Mouse (Mus musculus) retina, adult 2 months (tissue): ENCODE results near the gene Styxl1.
A peak's percentile ranks its signal among the peaks of the same experiment; 100 is the strongest.

Experiments used
- DNase-seq: peaks from one replicate; pipeline ENCODE4 v3.0.0-alpha.2; 2012; ENCODE audit warnings: low read depth, low spot score

The Styxl1 gene

DNA sequence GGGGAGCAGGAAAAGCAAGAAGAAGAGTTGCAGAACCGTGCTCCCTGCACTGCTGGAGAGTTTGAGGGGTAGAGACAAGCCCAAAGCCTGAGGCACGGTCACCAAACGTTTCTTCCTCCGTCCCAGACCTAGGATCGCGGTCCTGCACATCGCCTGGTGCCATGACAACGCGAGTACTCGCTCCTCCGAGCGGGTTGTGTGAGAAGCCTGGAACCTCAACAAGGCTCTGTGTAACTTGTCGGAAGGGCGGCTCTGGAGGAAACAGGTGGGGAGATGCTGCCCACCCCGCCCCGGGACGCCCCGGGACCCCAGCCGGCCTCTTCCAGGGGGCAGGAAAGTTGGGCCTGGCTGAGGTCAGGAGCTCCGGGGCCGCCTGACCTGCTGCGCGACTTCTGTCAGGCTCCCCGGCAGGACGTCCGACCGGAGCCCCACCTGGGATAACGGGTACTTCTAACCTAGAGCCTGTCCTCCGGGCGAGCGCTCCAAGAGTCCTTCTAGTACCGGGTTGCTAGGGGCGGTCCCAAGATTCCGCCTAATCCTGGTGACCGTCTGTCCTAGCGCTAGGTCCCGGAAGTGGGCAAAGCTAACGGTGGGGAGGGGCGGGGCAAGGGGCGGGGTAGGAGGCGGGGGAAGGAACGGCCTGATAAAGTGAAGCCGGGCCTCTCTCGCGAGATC is at the start of gene Styxl1:
Gene Styxl1 (minus strand): TSS at position 590 of the 675 bp plus-strand sequence.
- DNase-seq, result no peak

DNA sequence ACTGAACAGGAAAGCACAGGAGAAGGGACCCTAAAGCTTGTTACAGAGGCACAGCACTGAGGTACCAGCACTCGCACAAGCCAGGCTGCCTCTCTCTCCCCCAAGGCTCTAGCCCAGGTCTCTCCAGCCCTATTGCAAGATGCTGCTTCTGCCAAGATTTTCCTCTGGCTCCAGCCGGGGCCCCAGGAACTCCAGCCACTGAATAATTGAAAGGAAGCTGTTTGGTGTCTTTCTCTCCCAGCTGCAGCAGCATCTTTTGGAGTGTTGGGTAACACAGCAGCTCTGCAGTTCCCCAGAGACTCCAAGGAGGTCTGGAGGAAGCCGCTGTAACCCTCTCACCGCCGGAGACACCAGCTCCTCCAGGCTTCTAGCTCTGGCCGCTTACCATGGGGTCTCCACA is 48.0 kb upstream of the Styxl1 start:
- no peak for DNase-seq

DNA sequence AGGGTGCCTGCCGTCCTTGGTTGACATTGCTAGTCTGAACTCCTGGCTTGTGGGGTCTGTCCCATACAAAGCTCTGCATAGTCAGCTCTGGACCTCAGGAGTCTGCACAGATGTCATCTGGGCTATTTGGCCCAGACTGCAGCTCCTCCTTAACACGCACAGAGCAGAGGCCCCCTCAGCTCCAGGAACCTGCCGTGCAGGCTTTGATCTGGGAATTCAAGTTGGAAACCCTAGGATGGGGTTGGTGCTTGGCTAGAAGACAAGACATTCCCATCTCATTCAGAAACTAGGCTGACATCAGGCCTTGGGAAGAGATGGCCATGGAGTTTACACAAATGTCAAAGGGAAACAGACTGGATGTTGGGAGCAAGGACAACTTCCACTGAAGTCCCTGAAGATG is 46.3 kb upstream of the Styxl1 start:
- DNase-seq, result no peak

DNA sequence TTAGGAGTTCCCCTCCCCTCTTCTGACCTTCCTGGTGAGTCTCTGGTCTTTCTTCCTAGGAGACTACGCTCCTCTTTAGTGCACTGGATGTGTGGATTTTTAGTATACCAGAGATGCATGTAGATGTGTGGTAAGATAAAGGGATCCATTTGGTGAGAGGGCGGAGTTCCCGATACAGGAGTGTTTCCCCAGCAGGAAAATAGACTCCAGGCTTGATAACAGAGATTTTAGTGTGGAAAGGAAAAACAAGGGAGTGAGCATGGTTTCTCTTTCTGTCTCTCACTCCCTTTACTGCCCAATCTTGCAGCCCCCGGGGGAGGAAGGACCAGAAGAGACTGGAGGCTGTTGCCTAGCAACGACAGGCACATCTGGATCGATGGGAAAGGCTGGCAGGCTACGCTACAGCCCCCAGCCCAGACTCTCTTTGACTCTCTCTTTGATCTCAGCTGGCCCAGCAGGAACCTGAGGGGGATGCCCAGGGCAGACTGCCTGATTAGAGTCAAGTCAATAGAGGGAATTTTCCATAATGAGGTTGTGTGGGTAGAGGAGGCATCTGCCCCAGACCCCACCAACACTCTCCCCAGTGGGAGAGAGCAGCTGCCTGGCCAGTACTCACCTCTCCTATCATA is 44.2 kb upstream of the Styxl1 start:
- no peak for DNase-seq

DNA sequence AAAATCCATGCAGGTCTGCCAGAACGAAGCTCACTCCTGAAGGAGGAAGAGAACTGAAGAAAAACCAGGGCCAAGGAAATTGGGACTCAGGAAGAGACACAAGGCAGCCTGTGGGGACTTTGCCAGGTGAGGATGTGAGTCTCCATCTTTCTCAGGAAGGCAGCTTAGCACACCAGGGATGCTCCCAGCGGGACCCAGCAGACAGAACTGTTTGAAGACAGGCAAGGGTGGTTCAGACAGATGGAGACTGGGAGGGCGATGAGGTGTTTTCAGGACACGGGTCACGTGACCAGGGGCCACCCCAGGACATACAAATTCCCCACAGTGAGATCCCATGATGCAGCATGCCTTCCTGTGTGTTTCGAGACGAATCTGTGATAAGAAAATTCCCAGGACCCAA is 40.3 kb upstream of the Styxl1 start:
- no peak for DNase-seq

DNA sequence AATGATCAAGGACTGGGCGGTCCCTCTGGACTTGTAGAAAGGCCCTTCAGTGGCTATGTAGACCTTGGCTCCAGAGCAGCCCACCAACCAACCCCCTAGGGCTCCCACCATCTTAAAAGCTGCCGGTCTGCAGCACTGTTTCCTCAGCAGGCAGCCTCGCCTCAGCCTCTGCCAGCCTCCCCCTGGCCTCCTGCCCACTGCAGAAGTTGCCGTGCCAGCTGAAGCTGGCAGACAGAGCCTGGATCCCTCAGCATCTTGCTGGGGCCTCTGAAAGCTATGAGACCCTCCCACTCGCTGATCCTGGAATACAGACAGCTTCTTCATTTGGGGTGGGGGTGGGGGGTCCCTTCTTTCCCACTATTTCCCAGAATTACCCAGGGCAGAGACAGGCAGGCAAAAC is 34.8 kb upstream of the Styxl1 start:
- no peak for DNase-seq

DNA sequence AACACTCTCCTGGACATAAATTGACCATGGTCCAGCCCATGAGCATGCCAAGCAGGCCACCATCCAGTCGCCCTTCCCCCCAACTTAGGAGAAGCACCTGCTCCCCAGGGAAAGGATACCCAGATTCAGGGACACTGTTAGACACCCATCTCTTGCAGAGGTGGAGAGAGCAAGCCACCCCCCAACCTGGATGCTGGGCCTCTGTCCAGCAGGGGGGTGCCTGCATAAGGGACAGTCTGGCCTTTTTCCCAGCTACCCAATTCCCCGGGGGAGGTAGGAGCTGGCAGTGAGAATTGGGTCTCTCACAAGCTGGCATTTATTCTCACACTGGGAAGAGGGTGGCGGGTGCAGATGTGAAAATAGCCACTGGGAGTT is 29.1 kb upstream of the Styxl1 start:
- no peak for DNase-seq

DNA sequence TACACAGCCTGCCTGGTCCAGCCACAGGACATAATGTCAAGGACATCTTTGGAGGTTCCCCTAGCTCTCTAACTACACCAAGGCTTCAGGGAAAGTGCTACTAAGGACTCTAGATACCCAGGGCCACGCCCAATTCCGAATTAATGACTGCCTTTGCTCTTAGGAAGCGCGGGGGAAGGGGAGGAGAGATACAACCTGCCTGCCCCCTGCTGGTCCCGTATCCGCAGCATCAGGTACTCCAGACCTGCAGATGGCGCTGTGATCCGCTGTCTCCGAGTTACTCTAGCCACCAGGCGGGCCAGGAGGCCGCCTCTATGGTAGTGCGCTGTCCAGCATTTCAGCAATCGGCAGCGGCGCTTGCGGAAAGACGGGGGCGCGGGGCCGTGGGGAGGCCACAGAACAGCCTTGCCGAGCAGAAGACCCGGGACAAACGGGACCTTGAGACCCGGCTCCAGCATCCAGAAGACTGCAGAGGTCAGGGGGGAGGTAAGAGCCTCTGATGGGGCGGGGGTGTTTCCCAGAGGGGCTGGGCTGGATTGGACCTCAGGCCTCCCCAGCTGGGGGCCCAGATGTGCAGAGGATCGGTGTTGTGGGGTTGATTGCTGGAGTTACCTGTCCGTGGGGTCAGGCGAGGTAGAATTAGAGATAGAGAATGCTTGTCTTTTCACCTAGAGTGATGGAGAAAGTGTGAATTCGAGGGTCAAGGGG is 28.5 kb upstream of the Styxl1 start, which contains the start of gene Srrm3:
Gene Srrm3 (plus strand): TSS at position 336 of the 708 bp plus-strand sequence.
- peak; percentile 92 for DNase-seq

DNA sequence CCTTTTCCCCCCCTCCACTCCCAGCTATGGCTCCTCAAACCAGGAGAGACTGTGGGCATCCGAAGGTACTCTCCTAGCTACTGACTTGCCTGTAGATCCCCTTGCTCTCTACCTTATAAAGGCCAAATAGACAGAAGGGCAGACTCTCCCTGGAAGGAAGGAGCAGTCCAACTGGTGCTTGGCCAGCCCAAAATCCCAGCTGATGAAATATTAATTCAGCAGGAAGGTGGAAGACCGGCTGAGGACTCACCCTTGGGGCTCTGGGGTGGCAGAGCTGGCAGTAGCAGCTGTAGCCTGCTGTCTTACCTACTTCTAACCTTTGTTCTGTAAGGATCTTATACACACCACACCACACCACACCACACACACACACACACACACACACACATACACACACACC is 26.6 kb upstream of the Styxl1 start:
- DNase-seq, result no peak

DNA sequence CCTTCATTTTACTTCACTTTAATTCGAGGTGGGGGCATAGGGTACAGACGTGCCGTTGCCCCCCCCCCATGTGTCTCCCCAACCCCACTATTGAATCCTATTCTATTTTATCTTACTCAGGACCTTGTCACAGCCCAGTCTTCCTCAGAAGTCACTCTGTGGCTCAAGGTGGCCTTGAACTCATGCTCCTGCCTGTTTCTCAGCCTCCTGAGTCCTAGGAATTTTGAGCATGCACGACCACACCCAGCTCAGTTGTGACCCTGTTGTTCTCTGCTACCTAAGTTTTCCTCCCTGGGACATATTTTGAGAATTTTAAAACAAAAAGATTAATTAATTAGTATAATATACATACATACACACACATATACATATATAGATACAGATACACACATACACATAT is 25.5 kb upstream of the Styxl1 start:
- DNase-seq, result no peak

DNA sequence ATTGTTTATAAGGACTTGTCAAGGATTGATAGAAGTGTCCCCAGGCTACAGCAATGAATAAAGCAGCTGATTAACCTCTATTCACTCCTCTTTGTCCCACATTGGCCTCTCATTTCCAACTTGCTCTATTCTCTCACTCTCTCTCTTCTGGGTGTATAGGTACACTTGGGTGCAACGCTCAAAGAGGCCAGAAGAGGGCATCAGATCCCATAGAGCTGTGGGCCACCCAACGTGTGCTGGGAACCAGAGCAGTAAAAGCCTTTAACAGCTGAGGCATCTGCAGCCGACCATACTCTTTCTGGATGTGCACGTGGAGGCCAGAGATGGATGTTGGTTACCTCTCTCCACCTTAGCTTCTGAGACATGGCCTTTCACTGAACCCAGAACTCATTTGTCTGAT is 24.9 kb upstream of the Styxl1 start:
- no peak for DNase-seq

DNA sequence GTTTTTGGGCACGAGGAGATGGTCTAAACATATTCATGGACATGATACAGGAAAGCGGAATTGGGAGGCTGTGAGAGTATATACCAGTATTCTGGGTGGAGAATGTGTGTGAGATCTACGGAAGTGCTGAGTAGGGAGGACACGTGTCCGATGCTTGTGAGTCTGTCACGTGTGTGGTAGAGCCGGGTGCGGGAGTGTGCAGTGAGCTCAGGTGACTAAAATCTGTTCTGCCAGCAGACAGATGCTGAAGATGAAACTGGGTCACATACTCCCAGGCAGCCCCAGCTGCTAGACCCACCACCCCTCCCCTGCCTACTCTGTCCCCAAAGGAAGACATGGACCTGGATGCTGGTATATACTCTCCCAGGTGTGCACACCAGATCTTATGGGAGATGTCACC is 24.5 kb upstream of the Styxl1 start:
- no peak for DNase-seq

DNA sequence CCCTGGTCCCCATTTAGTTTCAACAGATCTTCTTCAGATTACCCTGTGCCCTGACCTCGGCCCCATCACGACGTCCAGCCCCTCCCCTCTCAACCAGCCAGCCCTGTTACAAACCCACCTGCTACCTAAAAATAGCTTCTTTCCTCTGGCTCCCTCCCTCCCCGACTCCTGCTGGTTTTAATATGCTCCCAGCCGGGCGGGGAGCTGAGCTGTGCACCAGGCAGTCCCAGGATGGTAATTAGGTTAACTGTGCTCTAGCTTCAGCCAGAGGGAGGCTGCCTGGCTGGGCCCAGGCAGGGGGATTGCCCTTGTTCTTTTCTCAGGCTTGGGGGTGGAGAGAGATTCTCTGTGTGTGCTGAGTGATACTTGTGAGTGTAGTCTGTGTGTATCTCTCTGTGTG is 22.7 kb upstream of the Styxl1 start:
- no peak for DNase-seq

DNA sequence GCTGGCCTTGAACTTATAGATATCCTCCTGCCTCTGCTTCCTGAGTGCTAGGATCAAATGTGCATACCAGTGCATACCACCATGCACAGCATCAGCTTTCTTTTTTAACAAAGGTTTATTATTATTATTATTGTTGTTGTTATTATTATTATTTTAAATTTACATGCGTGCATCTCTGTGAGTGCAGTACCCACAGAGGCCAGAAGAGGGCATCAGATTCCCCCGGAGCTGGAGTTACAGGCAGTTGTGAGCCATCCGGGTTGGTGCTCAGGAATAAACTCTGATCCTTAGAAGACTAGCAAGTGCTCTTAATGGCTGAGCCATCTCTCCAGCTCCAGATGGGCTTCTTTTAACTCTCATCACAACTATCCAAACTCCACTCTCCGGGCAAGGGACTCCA is 21.6 kb upstream of the Styxl1 start:
- DNase-seq, result no peak

DNA sequence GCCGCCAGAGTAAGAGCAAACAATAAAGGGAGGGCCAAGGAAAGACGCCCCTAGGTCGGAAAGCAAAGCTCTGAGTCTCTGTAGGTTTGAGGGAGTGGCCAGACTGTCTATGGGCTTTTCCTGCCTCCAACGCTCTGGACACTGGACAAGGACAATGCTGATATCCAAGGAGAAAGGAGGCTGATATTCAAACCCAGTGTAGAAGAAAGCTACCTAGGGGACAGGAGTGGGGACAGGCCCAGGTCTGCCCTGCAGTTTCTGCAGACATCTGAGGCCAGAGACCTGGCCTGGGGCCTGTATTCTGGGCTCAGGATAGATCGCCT is 16.6 kb upstream of the Styxl1 start:
- DNase-seq, result no peak

DNA sequence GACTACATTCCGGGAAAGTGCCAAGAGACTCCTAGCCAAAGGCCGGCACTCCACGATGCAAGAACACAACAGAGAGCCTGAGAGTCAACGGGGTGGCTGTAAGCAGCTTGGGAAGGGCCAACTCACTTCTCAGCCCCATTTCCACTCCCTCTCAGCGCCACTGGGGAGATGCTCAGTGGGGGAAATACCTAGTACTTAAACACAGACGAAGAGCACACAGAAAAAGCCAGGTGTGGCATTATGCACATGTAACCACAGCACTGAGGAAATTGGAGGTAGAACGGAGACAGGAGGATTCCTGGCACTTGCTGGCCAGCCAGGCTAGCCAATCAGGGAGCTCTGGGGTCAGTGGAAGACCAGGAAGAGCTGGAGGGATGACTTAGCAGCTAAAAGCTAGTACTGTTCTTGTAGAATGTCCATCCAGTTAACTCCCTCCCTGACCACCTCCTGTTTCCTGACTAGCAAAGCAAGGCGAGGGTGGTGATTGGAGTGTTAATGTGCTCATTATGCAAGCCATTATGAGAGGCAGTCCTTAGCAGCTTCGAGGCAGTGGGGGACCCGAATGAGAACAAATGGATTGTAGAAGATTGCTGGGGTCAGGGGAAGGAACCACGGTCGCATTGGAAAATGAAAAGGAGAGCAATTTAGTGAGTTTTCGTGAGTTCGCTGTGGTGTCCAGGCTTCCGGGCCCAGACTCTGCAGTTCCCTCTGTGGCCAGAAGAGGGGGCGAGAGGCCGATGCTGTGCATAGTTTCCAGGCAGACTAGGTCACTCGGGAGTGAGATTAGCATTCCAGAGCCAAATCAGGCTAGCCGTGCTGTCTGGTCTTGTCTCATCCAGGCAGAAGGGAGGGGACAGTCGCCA is 16.0 kb upstream of the Styxl1 start:
- DNase-seq, result peak; percentile 83

DNA sequence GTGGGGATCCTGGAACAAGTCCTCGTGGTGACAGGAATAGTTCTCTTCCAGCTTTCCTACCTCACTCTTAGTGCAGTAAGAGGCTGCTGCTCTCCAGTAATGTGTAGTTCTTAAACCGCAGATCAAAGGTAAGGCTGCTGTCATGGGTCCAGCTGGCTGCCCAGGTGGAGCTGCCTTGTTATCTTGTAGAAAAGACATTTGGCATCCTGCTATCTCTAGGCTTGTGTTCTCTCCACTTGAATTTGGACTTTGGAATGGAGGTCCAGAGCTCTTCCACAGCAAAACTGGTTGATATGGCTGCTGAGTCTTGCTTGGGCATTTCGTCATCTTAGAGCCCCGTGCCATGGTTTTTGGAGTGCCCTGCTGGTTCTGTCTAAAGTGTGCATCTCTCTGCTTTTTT is 4.7 kb upstream of the Styxl1 start:
- DNase-seq, result no peak

DNA sequence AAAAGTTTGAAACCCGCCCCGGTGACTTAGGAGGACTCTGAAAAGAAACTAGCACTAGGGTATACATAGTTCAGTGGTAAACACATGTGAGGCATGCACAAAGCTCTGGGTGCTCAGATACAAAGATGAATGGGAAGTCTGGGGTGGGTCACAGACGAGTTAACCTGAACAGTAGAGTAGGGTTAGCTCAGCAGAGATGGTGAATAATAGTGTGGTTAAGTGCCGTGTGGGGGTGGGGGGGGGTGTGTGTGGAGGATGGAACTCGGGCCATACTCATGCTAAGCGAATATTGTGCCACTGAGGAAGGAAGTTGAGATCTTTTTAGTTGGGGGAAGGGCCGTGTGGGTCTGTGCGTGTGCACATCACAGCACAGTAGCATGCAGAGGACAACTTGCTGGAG is 2.1 kb upstream of the Styxl1 start:
- no peak for DNase-seq

DNA sequence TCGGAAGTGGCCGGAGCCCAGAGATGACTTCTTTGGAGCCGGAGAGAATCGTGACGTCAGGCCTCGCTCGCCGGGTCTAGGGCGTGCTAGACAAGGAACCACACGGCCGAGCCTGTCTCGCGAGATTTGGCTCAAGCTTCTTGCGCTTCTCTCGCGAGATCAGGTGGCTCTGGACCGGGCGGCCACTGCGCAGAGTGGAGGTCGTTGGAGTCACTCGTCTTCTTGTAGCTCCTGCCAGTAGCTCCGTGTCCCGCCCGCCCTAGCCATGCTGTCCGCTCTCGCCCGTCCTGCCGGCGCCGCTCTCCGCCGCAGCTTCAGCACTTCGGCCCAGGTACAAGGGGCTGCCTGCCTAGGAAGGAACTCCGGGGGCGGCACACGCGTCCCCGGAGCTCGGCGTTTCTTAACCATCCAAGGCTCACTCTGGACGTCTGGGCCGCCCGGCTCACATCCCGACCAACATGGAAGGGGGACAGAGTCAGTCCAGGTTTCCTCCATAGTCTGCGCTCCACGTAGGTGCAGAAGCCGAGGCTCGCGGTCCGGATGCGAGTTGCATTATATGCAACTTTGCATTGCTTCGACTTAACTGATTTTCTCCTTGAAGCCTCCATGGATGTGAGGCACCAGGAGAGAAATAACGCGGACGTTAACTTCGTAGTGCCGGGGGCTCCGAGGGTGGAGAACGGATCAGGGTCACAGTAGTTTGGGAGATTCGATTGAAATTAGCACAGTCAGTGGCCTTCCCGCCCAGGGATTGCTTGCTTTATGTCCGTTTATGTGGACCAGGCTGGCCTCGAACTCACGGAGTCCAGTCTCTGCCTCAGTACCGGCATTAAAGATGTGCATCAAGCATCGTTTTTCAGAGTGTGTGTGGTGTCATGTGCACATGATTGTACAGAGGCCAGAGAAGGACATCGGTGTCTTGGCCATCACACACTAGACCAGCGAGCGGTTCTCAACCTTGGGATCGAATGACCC is 573 bp upstream of the Styxl1 start, which contains the start of gene Mdh2:
Gene Mdh2 (plus strand): TSS at position 10 of the 975 bp plus-strand sequence.
- DNase-seq, result peak; percentile 100

DNA sequence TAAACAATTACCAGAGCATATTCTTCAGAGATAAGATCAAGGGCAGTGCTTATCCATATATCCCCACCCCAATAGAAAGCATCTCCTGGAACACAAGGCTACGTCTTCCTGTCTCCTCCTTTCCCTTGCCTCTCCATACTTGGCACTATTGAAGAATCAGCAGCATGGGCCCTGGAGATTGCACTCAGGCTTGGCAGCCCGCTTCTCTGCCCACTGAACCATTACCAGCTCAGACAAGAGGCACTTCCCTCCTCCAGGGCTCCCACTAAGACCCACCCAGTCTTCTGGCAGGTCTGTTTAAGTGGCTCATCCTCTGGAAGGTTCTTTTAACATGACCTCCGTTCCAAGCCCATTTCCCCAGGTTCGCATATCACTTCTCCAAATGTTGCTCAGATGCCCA is 1.6 kb downstream of the Styxl1 start:
- no peak for DNase-seq

DNA sequence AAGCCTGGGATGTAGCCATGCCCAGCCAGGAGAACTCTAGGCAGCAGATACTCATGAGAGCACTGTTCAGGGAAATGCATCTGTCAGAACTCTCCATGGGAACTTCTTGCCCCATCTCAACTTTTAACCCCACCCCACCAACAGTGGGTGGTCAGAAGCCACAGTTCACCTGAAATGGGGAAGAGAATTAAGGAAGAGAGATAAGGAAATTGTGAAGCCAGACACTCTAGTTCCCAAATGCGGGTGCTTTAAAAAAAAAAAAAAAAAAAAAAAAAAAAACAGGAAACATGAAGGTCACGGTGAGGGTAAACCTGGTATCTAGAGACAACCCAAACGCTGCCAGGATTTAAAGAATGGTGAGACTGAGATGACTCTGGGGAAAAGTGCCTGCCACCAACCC is 5.7 kb downstream of the Styxl1 start:
- DNase-seq, result no peak
